15 mouse cellular contexts compared by ENCODE assay signal in genomic region chr13:95034715-95035114, GRCm38 (mm10). TPM values are rescaled to one million over a fixed set of nuclear protein-coding genes. Genes with fewer than 3 reads are reported as not detected.
A peak's percentile ranks its signal among the peaks of the same experiment; 100 is the strongest.
DNase-seq lines count a peak whose midpoint lies in the region; ATAC-seq and TF ChIP-seq lines count a peak whose summit lies in the region.
"Had no signal": no experiment of that assay in that cellular context is flagged by ENCODE, and none has a peak within 500 bp of the region (broad histone marks: within the 10 kb centered on the region; RNA-seq: fewer than 3 reads in every experiment).

No protein-coding gene starts in this region.

- H3K27ac ChIP-seq in midbrain, embryonic 11.5 days (ENCODE audit: low read depth, low read length), result no peak overlapping the region
- no peak overlapping the region for H3K27ac ChIP-seq in midbrain, embryonic 14.5 days (replicated peaks; ENCODE audit: low read depth, low read length)
- H3K27ac ChIP-seq in left cerebral cortex, adult 2 months, result peak overlapping the region; percentile 87
- H3K27ac ChIP-seq: forebrain, embryonic 15.5 days; midbrain, embryonic 10.5 days; neural tube, embryonic 15.5 days had no signal

- no peak overlapping the region for H3K9ac ChIP-seq in midbrain, embryonic 11.5 days (ENCODE audit: low read length)
- H3K9ac ChIP-seq in midbrain, embryonic 14.5 days (replicated peaks; ENCODE audit: low read length), result no peak overlapping the region
- H3K9ac ChIP-seq: forebrain, embryonic 15.5 days; neural tube, embryonic 15.5 days had no signal

- H3K36me3 ChIP-seq in midbrain, embryonic 11.5 days (ENCODE audit: control insufficient read depth, insufficient read depth, low read length), result no peaks in the 10 kb centered on the region
- no peaks in the 10 kb centered on the region for H3K36me3 ChIP-seq in midbrain, embryonic 14.5 days (ENCODE audit: control insufficient read depth, insufficient read depth, low read length)
- H3K36me3 ChIP-seq: forebrain, embryonic 15.5 days; midbrain, embryonic 10.5 days; neural tube, embryonic 15.5 days had no signal

- no peak for ATAC-seq in midbrain, embryonic 11.5 days (ENCODE audit: low FRiP score)
- ATAC-seq in midbrain, embryonic 14.5 days (ENCODE audit: low FRiP score, low TSS enrichment), result no peak
- ATAC-seq: forebrain, embryonic 15.5 days had no signal

- H3K9me3 ChIP-seq in midbrain, embryonic 11.5 days (ENCODE audit: control insufficient read depth, low read length), result no peaks in the 10 kb centered on the region
- no peaks in the 10 kb centered on the region for H3K9me3 ChIP-seq in midbrain, embryonic 14.5 days (ENCODE audit: control insufficient read depth, low read length)
- H3K9me3 ChIP-seq: forebrain, embryonic 15.5 days; midbrain, embryonic 10.5 days; neural tube, embryonic 15.5 days had no signal

- no peaks in the 10 kb centered on the region for H3K4me1 ChIP-seq in midbrain, embryonic 11.5 days (ENCODE audit: control insufficient read depth, insufficient read depth, low read length)
- no peaks in the 10 kb centered on the region for H3K4me1 ChIP-seq in midbrain, embryonic 14.5 days (ENCODE audit: control insufficient read depth, insufficient read depth, low read length)

- no peak for TF ChIP-seq CTCF in left cerebral cortex, adult 2 months (IDR thresholded peaks at IDR 0.05)

- H3K4me3 ChIP-seq in midbrain, embryonic 11.5 days (ENCODE audit: low read depth, low read length), result no peak overlapping the region
- H3K4me3 ChIP-seq in midbrain, embryonic 14.5 days (replicated peaks; ENCODE audit: low read depth, low read length), result no peak overlapping the region
- no peak overlapping the region for H3K4me3 ChIP-seq in left cerebral cortex, adult 2 months
- H3K4me3 ChIP-seq: forebrain, embryonic 15.5 days; midbrain, embryonic 10.5 days; neural tube, embryonic 15.5 days had no signal

- DNase-seq in midbrain, embryonic 11.5 days (ENCODE audit: low spot score, missing footprints), result peak; percentile 66
- no peak for DNase-seq in midbrain, embryonic 14.5 days
- DNase-seq in layer of hippocampus, adult 18-20 months (ENCODE audit: low spot score in 2 of 2), result peak; percentile 61 to 90
- no peak for DNase-seq in left cerebral cortex, adult 2 months (ENCODE audit: extremely low spot score in 1 of 2, low spot score in 2 of 2)
- no peak for DNase-seq in adrenal gland, postnatal 36 days
- DNase-seq in kidney, postnatal 4 days, result no peak
- DNase-seq in heart, postnatal 25 days (ENCODE audit: low spot score), result no peak
- DNase-seq: gastrocnemius, postnatal 36 days; heart, postnatal 4 days; kidney, adult 8-10 months; lung, postnatal 14 days had no signal

- intact Hi-C loops in left cerebral cortex, adult 2 months (cut with DNase I), result loop anchor here (5.0 kb wide), 1 partner anchor 188 kb away; no protein-coding TSS in a partner anchor
- intact Hi-C loops in heart, postnatal 25 days (cut with DNase I), result no loop called here

- H3K27me3 ChIP-seq in midbrain, embryonic 11.5 days (ENCODE audit: control insufficient read depth, insufficient read depth, low read length), result no peaks in the 10 kb centered on the region
- no peaks in the 10 kb centered on the region for H3K27me3 ChIP-seq in midbrain, embryonic 14.5 days (ENCODE audit: control insufficient read depth, insufficient read depth, low read length)
- H3K27me3 ChIP-seq: forebrain, embryonic 15.5 days; neural tube, embryonic 15.5 days had no signal

- 84% methylated on average over 2 of the region's 2 CpGs for WGBS in midbrain, embryonic 11.5 days
- 77% methylated on average over 2 of the region's 2 CpGs for WGBS in midbrain, embryonic 14.5 days

- H3K4me2 ChIP-seq in midbrain, embryonic 11.5 days, result no peak overlapping the region
- H3K4me2 ChIP-seq in midbrain, embryonic 14.5 days (ENCODE audit: low read length), result no peak overlapping the region
- H3K4me2 ChIP-seq: forebrain, embryonic 15.5 days; heart, embryonic 11.5 days; neural tube, embryonic 15.5 days had no signal

RNA-seq across cellular contexts. Expression of gene Wdr41, which starts 58.6 kb away (rescaled TPM):
- 23.7 and 24.6 TPM in 2 replicates for polyA plus RNA-seq in midbrain, embryonic 11.5 days (2014; fragmentation: Nextera tagmentation; extraction: Ambion mirVana)
- polyA plus RNA-seq in midbrain, embryonic 14.5 days (2014; fragmentation: Nextera tagmentation; extraction: Ambion mirVana), result 20.5 and 25.0 TPM in 2 replicates
- total RNA-seq in layer of hippocampus, adult 18-20 months (2021), result 10 to 100 TPM; 22.3 to 25.2 TPM
- 10 to 100 TPM; 20.0 to 20.9 TPM for total RNA-seq in left cerebral cortex, adult 2 months (2021)
- total RNA-seq in adrenal gland, postnatal 36 days (2021), result 10 to 100 TPM; 19.1 to 21.1 TPM
- total RNA-seq in heart, postnatal 25 days (2021), result 10 to 100 TPM; 14.6 to 16.7 TPM

Comparison
In these comparisons a context has a peak if more than half of its experiments do, and no peak if none do; other contexts are left out.
1. DNase-seq: peak in midbrain, embryonic 11.5 days (single experiment) and layer of hippocampus, adult 18-20 months (2 of 2); none in midbrain, embryonic 14.5 days (single experiment), left cerebral cortex, adult 2 months (0 of 2), adrenal gland, postnatal 36 days (0 of 2), kidney, postnatal 4 days (0 of 2) and heart, postnatal 25 days (single experiment).